Mouse (Mus musculus) splenic B cell, adult 2 months (primary cell): ENCODE measurements around the gene Stk31.

Experiments used
- DNase-seq: peaks from one replicate; pipeline ENCODE4 v3.0.0-alpha.2; 2011; ENCODE audit warnings: low read depth, low spot score
- H3K27me3 ChIP-seq: 2 replicates; pipeline ENCODE4 v1.6.1; 2012; ENCODE audit warnings: mild to moderate bottlenecking, low read length, moderate library complexity, mixed read lengths; ENCODE audit not compliant: control insufficient read depth, poor library complexity, insufficient read depth, severe bottlenecking
- H3K36me3 ChIP-seq: 2 replicates; pipeline ENCODE4 v1.6.1; 2012; ENCODE audit warnings: mild to moderate bottlenecking, low read length, moderate library complexity, mixed read lengths; ENCODE audit not compliant: control insufficient read depth, poor library complexity, insufficient read depth, severe bottlenecking

The Stk31 gene

DNA sequence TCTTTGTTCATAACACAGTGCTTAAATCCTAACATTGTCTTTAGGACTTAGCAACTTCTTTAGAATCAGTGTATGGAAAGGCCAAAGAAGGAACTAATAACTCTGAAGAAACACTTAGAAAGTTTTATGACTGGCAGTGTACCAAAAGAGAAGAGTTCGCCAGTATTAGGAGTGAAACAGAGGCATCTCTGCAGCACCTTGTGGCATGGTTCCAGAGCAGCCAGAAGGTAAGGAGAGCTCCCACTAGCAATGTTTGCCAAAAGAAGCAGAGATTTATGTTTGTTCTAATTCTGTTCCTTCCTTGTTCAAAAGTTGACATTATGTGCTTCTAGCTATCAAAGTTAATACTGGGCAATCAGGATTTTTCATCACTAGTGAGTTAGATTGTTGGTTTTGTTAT is 41.9 kb downstream of the Stk31 start:
- DNase-seq, result no peak
- H3K36me3 ChIP-seq, result no peaks in the 10 kb centered on the region
- no peaks in the 10 kb centered on the region for H3K27me3 ChIP-seq

GRCm38 (mm10) chr6:49458112-49458511 is 62.7 kb downstream of the Stk31 start:
- H3K36me3 ChIP-seq, result no peaks in the 10 kb centered on the region
- no peaks in the 10 kb centered on the region; the same call in 1 of the 2 replicates for H3K27me3 ChIP-seq
- no peak for DNase-seq

DNA sequence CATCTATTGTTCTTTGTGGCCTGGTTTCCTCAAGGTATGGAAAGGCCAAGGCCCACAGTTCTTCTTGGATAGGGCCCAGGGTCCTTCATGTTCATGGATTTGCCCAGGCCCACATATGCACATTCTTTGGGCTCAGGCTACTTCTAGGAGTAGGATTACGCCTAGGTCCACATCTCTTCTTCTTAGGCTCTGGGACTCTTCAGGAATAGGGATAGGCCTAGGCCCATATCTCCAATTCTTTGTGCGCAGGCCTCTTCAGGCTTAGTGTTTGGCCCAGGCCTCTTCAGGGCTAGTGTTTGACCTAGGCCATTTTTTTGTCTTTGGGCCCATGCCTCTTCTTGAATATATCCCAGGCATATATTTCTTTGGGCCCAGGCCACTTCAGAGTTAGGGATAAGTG is 87.8 kb downstream of the Stk31 start:
- no peak for DNase-seq
- H3K36me3 ChIP-seq, result no peaks in the 10 kb centered on the region

GRCm38 (mm10) chr6:49491526-49491925 is 96.1 kb downstream of the Stk31 start:
- DNase-seq, result no peak
- Histone ChIP-seq H3K36me3 (no peaks in the 10 kb centered on the region), H3K27me3 (no peaks in the 10 kb centered on the region)

More for the DNA sequence above, 87.8 kb downstream of the Stk31 start:
- H3K27me3 ChIP-seq, result no peaks in the 10 kb centered on the region

DNA sequence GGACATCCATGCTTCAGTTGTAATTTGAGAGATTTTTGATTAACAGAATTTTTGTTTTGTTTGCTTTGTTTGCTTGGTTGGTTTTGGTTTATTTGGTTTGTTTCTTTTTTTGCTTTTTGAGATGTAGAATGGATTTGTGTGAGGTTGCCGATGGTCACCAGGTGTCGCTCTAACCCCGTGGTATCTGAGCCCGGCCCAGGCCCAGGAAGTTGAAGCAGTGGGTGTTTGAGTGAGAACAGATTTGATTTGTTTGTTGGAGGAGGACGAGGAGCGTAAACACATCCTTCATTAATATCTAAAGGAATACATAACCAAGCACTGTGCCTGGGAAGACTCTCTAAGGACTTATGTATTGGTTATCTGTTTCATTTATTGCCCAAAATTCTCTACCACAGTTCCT is 123.6 kb downstream of the Stk31 start:
- Histone ChIP-seq H3K27me3 (no peaks in the 10 kb centered on the region), H3K36me3 (no peaks in the 10 kb centered on the region)
- DNase-seq, result peak; percentile 61
